Mouse (Mus musculus) myocyte (in vitro differentiated cells): ENCODE results near the gene Sdhaf3.

Experiments used
- CEBPB ChIP-seq: IDR thresholded peaks from 2 replicates; pipeline ENCODE4 v1.6.1; 2011; ENCODE audit warnings: mild to moderate bottlenecking, moderate library complexity; ENCODE audit not compliant: poor library complexity, insufficient read depth, severe bottlenecking
- MAX ChIP-seq: IDR thresholded peaks from one replicate; pipeline ENCODE4 v1.6.1; 2011; ENCODE audit warnings: low read depth, mild to moderate bottlenecking, control low read depth
- MYOD1 ChIP-seq, 3 experiments: IDR thresholded peaks; one replicate each; pipeline ENCODE4 v1.6.1; 2011; ENCODE audit warnings: control low read depth in 2 of 3, low read depth in 2 of 3, mild to moderate bottlenecking in 2 of 3, moderate library complexity in 1 of 3; ENCODE audit not compliant: insufficient read length in 2 of 3, control insufficient read depth in 1 of 3
- POLR2A ChIP-seq: IDR thresholded peaks from one replicate; pipeline ENCODE4 v1.6.1; 2011; ENCODE audit warnings: low read depth, mild to moderate bottlenecking, control low read depth, moderate library complexity; ENCODE audit not compliant: insufficient read length
- POLR2AphosphoS2 ChIP-seq: IDR thresholded peaks from one replicate; pipeline ENCODE4 v1.6.1; 2011; ENCODE audit warnings: low read depth, control low read depth; ENCODE audit not compliant: insufficient read length
- SRF ChIP-seq: IDR thresholded peaks from one replicate; pipeline ENCODE4 v1.6.1; 2011; ENCODE audit warnings: low read depth; ENCODE audit not compliant: control insufficient read depth, insufficient read length
- USF1 ChIP-seq: IDR thresholded peaks from one replicate; pipeline ENCODE4 v1.6.1; 2011; ENCODE audit warnings: low read depth, mild to moderate bottlenecking, control low read depth, moderate library complexity

DNA sequence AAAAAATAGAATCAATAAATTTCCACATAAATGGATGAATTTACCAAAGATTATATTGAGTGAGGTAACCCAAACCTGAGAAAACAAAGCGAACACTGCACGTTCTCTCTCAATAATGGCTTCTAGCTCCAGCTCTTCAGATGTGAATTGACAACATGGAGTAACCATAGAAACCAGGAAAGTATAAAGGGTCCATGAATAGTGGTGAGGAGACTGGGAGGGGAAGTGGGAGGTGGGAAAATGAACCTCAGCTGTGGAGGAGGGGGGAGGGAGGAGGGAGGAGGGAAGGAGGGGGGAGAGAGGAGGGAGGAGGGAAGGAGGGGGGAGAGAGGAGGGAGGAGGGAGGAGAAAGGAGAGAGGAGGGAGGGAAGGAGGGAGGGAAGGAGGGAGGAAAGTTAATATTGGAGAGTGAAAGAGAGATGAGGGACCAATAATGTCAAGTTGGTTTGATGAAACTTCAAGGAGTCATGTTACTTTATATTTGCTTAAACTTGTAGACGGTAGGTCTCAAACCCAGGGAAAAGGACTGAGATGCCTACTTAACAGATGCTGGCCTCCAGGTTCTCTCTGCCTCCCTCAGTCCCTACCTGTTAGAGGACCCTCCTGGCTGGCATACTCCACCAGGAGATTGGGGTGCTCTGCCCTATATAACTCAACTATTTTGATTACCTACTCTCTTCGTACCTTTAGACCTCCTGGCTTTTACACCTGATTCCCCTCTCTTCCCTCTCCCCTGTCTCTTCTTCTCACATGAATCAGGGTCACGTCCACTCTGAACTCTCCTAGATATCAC, 126.9 kb downstream of the Sdhaf3 start:
- TF ChIP-seq POLR2A (no peak), MAX (no peak), POLR2AphosphoS2 (no peak), MYOD1 (IDR thresholded peaks at IDR 0.05; ENCODE audit: control insufficient read depth in 1 of 3, insufficient read length in 2 of 3, low read depth in 2 of 3) (no peak), USF1 (no peak), SRF (no peak), CEBPB (no peak)
